Mouse (Mus musculus): ENCODE results near the gene Arhgef16.

Arhgef16 gene

DNA sequence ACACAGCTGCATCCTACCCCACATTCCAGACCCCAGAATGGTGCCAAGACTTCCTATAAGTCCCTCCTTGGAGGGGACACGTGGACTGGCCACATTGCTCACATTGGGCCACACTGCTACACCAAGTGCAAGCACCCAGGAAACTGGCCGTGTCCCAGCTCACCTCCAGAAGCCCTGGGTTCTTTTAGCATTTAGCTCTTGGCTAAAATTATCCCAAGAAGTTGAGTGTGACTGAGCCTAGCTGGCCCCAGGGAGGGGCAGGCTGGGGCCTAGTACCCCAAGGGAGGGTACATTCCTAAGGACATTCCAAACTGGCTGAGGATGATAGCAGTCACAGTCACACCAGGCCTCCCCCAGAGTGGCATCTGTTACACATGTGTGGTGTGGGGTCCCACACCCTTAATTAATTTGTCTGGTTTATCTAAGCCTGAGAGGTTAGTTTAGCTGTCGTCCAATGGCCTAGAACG lies 7.7 kb downstream of the Arhgef16 start:
- CTCF ChIA-PET = no interaction called here

DNA sequence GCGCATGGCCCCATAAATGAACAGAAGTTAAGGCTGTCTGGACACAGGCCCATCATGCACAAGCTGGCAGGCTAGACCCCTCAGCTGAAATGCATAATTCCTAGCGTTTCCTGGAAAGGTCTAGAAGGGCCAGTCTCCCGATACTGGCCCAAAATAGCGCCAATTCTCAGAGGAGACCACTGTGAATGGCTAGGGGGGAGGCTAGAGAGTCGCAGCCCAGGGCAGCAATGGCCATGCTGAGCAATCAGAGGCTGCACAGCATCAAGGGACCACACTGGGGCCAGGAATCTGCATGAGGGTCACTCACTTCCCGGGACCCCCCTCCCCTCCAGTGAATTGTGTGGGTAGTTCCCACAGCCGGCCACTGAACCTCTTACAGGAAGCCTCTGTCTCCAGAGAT lies 17.8 kb downstream of the Arhgef16 start:
- CTCF ChIA-PET = no interaction called here

- CTCF ChIA-PET = interaction anchor here (0.6 kb wide), 1 partner anchor 140 kb away, joined by 3 read pairs; no protein-coding TSS in a partner anchor
These were observed 22.0 kb downstream of the Arhgef16 start for GRCm38 (mm10) chr4:154279481-154279880.

DNA sequence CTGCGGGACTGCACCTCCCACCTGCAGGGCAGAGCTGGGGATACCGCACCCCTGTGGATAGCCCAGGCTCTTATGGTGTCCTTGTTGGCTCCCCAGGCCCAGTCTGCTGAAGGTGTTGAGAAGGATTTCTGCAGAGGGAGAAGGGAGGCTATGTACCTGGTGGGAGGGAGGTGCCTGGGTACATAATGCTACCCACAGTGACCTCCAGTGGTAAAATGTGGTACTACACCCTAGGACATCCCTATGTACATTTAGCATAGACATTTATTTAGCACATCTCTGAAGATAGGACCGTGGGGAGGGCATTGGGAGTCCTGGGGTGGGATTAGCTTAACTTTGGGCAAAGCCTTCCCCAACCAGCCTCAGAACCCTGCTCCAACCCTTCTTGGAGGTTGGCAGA lies 28.5 kb downstream of the Arhgef16 start:
- CTCF ChIA-PET = no interaction called here

- CTCF ChIA-PET = no interaction called here
These were observed 32.0 kb downstream of the Arhgef16 start for GRCm38 (mm10) chr4:154269520-154269919.

GRCm38 (mm10) chr4:154267511-154267910 lies 34.0 kb downstream of the Arhgef16 start:
- CTCF ChIA-PET = no interaction called here

GRCm38 (mm10) chr4:154262071-154262470 lies 39.4 kb downstream of the Arhgef16 start:
- CTCF ChIA-PET = no interaction called here

DNA sequence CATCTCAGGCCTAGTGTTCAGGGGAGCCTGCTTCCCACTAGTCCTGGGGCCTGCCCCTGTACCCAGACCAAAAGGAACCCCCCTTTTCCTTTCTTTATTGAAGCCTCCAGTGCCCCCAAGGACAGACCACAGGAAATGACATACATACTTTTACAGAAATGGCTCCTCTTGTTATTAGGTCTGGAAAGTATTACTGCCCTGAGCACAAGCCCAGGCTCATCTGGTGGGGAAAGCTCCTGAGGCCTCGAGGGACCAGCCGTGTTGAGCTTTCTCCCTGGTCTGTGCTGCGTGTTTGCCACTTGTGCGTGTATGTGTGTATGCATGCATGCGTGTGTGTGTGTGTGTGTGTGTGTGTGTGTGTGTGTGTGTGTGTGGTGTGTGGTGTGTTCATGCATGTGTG lies 40.7 kb downstream of the Arhgef16 start:
- CTCF ChIA-PET = no interaction called here

DNA sequence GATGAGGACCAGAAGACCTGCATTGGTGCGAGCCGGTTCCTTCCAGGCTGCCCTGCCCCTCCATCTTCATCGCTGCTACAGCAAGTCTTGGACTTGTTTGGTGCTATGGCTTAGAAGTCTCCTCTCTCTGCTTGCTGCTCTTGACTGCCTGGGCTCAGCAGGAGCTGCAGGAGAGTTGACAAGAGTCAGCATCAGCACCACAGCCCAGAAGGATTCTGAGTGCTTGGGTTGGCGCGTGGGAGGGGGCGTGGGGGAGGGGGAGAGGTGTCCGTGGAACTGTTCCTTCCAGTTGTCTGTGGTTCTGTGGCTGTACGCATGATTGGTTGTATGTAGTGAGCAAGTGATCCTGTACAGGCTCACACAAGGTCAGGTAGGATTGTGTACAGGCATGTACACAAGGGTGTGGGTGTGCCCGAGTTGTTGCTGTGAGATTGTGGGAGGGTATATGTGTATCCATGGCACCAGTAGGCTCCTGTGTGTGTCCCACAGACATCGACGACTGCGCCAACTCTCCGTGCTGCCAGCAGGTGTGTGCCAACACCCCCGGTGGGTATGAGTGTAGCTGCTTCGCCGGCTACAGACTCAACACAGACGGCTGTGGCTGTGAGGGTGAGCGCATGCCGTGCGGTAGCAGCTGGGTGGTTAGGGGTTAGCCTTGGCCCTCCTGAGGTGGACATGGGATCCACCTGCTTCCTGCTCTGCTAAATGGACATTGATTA lies 48.8 kb downstream of the Arhgef16 start:
- CTCF ChIA-PET = no interaction called here

DNA sequence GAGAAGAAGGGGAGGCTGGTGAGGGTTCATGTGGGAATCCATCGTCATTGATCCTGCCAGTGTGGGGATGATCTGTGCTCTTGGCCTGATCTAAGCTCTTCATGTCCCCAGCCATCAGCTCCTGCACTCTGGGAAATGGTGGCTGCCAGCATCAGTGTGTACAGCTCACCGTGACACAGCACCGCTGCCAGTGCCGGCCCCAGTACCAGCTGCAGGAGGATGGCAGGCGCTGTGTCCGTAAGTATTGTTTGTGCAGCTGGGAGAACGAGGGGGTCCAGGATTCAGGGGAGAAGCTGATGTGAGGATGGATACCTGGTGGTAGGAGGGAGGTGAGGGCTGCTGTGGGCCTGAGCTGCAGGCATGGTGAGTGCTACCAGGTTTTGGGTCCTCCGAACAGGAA lies 52.2 kb downstream of the Arhgef16 start:
- CTCF ChIA-PET = no interaction called here

DNA sequence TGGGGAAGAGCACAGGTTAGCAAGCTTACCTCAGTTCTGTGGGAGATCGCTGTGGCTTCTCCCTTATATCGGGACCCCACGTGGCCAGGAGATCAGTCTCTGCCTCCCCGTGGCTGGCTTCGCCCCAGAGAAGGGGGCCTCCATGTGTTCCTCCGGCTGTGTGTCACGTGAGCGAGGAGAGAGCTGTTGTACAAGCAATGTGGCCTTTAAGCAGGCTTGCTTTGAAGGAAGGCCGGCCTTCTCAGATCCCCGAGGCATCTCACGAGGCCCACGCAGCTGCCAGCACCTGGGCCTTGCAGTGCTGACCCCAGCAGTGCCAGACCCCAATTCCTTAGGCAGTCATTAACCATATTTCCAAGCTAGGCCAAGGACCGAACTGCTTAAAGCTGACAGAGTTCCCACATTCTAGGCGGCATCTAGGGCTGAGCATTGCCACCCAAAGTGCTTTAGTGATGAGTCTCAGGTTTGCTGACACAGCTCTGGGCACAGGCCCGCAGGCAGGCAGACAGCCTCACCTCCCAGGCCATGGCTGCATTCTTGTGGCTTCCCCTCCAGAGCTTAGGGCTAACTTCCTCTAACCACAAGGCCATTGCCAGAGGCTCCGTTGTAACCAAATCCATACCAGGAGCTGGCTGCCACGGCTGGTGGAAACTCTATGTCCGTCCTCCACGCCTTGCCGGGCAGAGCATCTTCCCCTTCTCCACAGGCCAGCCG lies 53.2 kb downstream of the Arhgef16 start:
- CTCF ChIA-PET = interaction anchor here (0.6 kb wide), 1 partner anchor 1507 kb away, joined by 3 read pairs; no protein-coding TSS in a partner anchor

DNA sequence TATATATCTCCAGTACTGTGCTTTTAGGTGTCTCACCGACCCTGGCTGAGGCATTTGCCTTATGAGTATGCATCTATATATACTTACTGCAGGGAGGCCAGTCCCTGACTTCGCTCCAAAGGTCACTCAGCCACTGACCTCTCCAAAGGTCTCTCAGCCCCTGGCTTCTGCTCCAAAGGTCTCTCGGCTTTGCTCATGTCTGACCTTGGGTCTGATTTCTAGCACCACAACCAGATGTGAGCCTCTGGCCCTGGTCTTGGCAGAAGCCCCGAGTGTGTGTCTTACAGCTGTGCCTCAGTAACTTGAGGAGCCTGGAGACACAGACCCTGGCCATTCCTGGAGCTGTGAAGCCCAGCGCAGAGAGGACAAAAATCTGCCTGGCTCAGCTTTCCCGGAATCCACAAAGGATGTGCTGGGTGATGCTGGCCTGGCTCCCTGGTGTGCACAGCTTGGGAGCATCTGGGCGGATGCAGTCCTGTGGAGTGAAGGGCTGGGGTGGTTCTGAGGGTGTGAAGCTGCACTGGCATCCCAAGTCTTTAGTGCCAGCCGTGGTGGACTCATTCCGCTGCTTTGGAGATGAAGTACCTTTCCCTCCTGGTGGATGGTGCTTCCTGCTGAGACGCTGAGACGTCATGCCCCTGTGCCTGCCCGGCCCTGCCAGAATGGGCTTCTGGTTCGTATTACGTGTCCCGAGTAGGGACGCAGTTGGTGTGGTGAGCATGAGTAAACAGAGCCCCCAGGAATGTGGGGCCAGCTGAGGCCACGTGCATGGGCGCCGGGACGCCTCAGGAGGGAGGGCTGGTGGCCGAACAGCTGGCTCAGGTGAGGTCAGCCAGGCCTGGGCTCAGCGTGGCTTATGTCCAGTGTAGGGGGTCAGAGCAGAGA lies 54.0 kb downstream of the Arhgef16 start:
- CTCF ChIA-PET = no interaction called here

GRCm38 (mm10) chr4:154246115-154247040 lies 55.1 kb downstream of the Arhgef16 start:
- CTCF ChIA-PET = no interaction called here

DNA sequence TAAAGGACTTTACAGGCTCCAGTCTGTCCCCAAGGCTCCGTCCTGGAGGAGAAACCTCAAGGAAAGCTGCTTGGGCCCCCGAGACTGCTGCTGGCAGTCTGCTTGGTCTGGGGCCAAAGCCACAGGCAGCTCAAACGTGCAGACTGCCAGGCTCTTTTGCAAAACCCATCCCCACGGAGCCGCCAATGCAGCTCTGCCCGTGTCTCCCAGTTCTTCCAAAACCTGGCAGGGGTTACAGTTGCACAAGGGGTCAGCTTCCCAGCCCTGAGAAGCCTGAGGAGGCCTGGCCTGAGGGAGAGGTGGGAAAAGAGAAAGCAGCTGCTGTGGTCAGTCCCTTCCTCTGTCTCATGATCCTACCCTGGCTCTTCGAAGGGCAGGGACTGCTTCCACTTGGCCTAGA lies 56.1 kb downstream of the Arhgef16 start:
- CTCF ChIA-PET = interaction anchor here (0.5 kb wide), 1 partner anchor 204 kb away, joined by 4 read pairs; no protein-coding TSS in a partner anchor

DNA sequence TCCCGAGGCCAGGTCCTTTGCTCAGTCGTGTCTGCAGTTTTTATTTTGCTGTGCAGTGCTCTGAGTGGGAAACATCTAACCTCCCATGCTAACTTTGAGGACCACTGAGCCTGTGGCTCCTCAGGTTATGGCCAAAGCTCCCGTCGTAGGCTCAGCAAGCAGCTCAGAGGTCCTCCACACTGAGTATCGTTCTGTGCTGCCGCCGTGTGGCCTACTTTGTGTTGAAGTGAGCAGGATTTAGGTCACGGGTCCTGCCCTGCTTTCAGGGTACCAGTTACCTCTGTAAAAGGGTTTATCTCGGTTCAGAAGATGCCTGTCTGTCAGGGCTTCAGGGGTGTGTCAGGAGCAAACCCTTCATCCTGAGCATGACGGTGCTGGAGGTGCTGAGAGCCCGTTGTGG lies 60.9 kb downstream of the Arhgef16 start:
- CTCF ChIA-PET = no interaction called here

- CTCF ChIA-PET = no interaction called here
These were observed 62.3 kb downstream of the Arhgef16 start for GRCm38 (mm10) chr4:154239199-154239598.

DNA sequence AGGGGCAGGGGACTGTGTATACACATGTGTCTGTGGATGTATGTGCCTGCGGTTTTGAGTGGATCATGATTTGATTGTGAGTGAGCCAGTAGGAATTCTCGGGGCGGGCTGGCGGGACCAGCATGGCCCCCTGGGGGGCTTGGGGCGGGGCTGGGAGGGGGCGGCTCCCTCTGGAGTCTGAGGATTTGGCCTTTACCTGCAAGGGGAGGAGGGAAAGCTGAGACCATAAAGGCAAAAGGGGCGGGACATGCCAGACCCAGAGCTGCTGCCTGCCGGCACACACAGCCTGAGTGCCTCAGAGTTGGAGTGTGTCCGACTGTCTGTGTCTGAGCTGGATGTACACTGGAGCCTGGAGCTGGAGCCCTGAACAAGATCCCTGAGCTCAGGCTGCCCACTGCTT lies 64.2 kb downstream of the Arhgef16 start:
- CTCF ChIA-PET = no interaction called here

DNA sequence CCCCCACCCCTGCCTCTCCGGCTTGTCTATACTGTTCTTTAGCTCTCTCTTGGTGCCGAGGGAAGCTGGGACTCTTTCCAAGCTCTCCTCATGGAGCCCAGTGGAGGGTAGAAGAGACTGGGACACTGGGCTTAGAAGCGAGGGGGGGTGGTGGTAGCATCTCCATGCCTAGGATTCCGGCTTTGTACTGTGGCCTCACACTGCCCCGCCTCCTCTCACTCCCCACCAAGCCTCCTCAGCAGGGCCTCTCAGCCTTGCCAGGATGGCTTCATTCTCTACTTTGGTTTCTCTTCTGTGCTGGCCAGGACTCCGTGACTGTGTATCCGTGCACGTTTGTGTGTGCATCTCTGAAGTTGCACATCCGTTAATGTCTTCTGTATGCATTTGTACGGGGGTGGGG lies 64.6 kb downstream of the Arhgef16 start:
- CTCF ChIA-PET = no interaction called here

DNA sequence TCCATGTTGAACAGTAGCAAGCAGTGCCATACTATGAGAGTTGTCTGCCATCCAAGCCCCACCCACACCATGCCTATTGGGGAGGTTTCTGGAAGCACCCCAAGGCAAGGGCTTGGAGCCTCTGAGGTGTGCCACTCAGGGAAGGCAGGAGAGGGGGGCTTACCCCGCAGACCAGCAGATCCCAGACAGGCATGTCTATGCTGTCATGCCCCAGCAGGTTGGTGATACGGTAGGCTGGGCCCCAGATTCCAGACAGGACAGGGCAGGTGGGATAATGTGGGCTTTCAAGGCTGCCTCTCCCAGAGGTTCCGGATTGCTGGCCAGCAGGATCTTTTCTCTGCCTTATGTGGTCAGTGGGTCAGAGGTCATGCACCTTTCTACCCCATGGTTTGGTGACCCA lies 65.5 kb downstream of the Arhgef16 start:
- CTCF ChIA-PET = no interaction called here

GRCm38 (mm10) chr4:154232295-154232694 lies 69.2 kb downstream of the Arhgef16 start:
- CTCF ChIA-PET = no interaction called here

- CTCF ChIA-PET = no interaction called here
These were observed 70.1 kb downstream of the Arhgef16 start for GRCm38 (mm10) chr4:154231380-154231779.
